Mouse (Mus musculus) lung, postnatal 10 days (tissue): ENCODE data around the gene Myadml2.
A peak's percentile ranks its signal among the peaks of the same experiment; 100 is the strongest.

ENCODE experiments used
- DNase-seq: peaks from one replicate; pipeline ENCODE4 v3.0.0; 2021

Myadml2 gene

GRCm38 (mm10) chr11:120660301-120661075 is 12.5 kb upstream of the Myadml2 start:
- peak; percentile 79 for DNase-seq

- DNase-seq = no peak
These were observed 11.7 kb upstream of the Myadml2 start for GRCm38 (mm10) chr11:120659509-120660300.

- peak; percentile 93 for DNase-seq
These were observed 11.0 kb upstream of the Myadml2 start for GRCm38 (mm10) chr11:120658876-120659410.

GRCm38 (mm10) chr11:120657301-120657700 is 9.3 kb upstream of the Myadml2 start:
- DNase-seq = no peak

GRCm38 (mm10) chr11:120654741-120655140 is 6.8 kb upstream of the Myadml2 start:
- DNase-seq = no peak

- no peak for DNase-seq
These were observed 3.9 kb upstream of the Myadml2 start for GRCm38 (mm10) chr11:120651872-120652271.

- no peak for DNase-seq
These were observed 719 bp downstream of the Myadml2 start for GRCm38 (mm10) chr11:120647047-120647830.

GRCm38 (mm10) chr11:120643601-120643987 is 4.4 kb downstream of the Myadml2 start, which contains the start of gene Pycr1:
Gene Pycr1, minus strand, starts transcription at chr11:120643769.
- peak; percentile 97 for DNase-seq

GRCm38 (mm10) chr11:120642939-120643600 is 4.9 kb downstream of the Myadml2 start:
- DNase-seq = no peak

- no peak for DNase-seq
These were observed 6.1 kb downstream of the Myadml2 start for GRCm38 (mm10) chr11:120641869-120642268.

- no peak for DNase-seq
These were observed 6.7 kb downstream of the Myadml2 start for GRCm38 (mm10) chr11:120641255-120641654.

GRCm38 (mm10) chr11:120634810-120635209 is 13.1 kb downstream of the Myadml2 start:
- no peak for DNase-seq

- peak; percentile 96 for DNase-seq
These were observed 14.2 kb downstream of the Myadml2 start, which contains the start of gene Mafg for GRCm38 (mm10) chr11:120633520-120634343. Gene Mafg, minus strand, starts transcription at chr11:120633600.

GRCm38 (mm10) chr11:120632559-120633519 is 15.1 kb downstream of the Myadml2 start:
- peak; percentile 83 for DNase-seq

GRCm38 (mm10) chr11:120631726-120632448 is 16.1 kb downstream of the Myadml2 start:
- DNase-seq = no peak

- DNase-seq = no peak
These were observed 16.9 kb downstream of the Myadml2 start for GRCm38 (mm10) chr11:120630881-120631725.

GRCm38 (mm10) chr11:120630401-120630871 is 17.5 kb downstream of the Myadml2 start:
- DNase-seq = peak; percentile 71

- peak; percentile 45 for DNase-seq
These were observed 18.0 kb downstream of the Myadml2 start for GRCm38 (mm10) chr11:120629911-120630310.
